Mouse (Mus musculus): ENCODE measurements around the gene Rab31.
A peak's percentile ranks its signal among the peaks of the same experiment; 100 is the strongest.

Gene Rab31

DNA sequence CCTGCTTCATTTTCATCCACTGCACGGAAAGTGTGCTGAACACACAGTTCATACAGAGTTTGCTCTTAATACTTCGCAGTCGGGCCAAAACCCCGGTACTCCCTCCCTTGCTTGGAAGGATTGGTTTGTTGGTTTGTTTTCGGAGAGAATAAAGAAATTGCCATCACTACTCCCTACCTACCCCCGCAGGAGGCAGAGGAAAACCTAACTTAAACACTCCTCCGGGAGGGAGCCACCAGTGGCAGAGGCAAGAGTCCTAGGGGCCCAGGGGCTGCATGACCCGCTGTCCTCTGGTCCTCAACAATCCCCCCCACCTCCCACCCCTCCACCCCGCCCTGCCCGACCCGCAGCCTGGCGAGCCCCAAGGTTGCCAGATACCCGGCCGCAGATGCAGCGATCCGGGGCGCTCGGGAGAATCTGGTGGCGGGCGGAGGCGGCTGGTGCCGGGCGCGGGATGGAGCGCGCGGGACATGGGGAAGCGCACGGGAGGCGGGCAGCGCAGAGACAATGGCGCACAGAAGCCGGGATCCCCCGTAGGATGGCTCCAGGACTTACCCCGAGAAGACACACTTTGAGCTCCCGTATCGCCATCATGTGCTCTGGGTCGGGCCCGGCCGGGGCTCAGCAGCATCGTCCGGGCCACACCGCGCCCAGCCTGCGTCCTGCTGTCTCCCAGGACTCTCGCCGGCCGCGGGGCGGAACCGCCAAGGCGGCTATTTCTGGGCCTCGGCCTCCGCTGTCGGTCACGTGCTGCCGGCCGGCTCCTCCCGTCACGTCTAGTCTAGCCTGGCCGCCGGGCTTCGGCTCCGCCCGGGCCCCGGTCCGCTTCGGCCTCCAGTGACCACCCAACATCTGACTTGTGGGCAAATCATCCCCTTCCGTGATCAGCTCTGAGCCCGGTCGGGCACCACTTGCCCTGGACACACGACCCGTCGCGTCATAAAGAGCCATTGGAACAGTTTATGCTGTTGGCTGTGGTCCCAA is at the start of gene Rab31:
Rab31 (minus strand) TSS at position 802 of the 984 bp plus-strand sequence.
- DNase-seq (ENCODE audit: low read depth), result no peak

DNA sequence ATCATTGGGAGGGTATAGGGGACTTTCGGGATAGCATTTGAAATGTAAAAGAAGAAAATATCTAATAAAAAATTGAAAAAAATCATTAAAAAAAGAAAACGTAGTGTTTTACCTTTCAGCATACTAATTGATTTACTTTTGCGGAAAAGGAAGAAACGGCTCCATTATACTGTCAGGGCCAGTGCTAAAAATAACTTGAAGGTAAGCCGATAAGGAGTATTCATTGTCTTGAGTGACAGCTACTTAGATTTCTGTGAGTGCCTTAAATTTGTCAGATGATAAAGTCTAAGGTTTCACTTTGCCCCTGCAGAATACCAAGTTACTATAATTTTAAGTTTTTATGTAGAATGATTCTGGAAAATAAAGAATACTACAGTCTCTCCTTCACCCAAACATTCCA is 47.6 kb upstream of the Rab31 start:
- no peak for DNase-seq (ENCODE audit: low read depth)

DNA sequence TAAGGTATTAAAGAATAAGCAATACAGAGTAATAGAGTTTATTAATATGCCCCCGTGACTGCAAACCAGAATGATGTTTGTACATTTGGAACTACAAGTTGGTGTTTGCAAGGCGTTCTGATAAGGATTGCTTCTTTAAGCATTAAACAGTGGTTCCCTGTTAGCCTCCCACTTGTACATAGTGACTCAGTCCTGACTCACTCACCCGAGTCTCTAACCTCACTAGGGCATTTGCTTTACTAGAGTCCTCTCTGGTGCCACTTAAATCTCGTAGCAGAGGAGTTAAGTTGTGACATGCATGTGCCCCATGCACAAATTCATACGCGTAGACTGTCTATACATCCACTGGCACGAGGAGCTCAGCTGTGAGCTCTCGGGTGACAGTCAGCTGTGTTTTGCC is 41.2 kb upstream of the Rab31 start:
- no peak for DNase-seq (ENCODE audit: low read depth)

DNA sequence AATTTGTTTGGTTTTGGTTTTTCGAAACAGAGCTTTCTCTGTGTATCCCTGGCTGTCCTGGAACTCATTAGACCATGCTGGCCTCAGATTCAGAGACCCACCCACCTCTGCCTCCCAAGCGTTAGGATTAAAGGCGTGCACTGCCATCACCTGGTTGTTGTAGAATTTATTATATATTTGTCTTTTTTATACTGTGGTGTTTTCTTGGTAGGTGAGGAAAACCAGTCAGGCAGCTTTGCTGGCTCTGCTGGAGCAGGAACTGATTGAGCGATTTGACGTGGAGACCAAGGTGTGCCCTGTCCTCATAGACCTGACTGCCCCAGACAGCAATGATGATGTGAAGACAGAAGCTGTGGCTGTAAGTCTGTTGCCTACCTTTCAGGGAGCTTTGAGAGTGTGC is 38.5 kb upstream of the Rab31 start:
- DNase-seq (ENCODE audit: low read depth), result no peak

DNA sequence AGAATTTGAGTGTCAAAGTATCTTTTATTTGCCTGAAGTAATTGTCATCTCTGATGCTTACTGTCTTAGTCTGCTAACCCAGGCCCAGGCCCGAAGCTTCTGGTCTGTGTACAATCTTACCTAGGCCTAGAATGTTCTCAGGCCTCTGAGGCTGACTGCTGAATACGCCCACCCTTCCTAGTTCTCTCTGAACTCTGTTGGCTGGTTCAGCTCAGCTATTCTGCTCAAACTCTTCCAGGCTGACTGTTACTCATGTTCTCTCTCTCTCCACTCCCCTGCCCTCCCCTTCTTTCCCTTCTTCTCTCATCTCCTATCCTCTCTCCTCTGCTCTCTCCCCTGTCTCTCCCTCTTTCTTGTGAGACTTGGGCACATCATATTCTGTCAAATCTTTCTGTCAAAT is 33.9 kb upstream of the Rab31 start:
- DNase-seq (ENCODE audit: low read depth), result no peak

DNA sequence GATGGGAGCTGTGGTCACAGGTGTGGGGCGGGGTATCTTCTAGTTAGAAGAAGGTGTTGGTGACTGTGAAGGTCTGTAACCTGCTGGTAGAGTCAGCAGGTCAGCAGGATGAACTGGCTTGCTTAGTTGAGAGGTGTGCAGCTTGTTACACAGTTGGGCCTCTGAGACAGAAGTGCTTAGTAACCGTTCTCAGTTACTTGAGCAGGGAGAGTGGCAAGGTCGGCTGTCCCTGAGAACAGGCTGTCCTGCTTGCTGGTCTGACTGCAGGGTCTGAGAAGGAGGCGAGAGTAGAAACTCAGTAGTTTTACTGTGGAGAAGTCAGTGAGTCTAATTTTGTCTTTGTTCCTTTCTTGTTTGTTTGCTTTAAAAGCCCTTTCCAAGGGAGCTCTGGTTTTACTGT is 33.4 kb upstream of the Rab31 start:
- DNase-seq (ENCODE audit: low read depth), result no peak

DNA sequence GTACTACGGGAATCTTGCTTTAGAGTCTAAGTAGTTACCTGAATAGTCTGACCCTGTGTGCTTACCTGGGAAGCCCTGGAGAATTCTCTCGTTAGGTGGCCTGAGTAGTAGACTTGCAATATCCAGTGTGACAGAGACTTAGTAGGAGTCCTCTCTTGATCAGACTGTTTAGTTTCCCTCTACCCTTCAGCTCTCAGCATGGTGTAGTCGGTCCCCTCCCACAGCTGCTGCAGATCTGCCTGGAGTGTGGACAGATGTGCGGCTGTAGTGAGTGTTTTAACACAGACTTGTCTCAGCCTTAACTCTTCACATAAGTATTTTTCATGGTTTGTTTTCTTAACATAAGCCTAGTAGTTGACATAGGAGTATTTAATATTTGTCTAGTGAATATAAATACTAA is 29.5 kb upstream of the Rab31 start:
- no peak for DNase-seq (ENCODE audit: low read depth)

DNA sequence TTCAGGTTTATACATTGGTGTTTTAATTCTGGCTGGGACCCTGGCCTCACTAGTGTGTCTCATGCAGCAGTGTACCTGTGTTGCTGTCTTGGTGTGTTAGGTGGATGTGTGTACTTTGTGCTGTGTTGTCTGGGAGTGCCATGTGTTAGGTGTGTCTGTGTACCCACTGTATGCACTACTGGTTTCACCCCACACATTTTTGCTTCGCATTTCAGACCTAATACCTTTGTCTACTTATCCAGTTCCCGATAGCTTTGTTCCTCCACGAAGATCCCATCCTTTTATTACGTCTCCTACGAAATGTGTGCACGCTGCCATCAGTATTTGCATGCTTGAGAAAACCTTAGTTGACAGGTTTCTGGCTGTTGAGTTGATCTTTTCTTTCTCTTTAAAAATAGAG is 27.9 kb upstream of the Rab31 start:
- no peak for DNase-seq (ENCODE audit: low read depth)

DNA sequence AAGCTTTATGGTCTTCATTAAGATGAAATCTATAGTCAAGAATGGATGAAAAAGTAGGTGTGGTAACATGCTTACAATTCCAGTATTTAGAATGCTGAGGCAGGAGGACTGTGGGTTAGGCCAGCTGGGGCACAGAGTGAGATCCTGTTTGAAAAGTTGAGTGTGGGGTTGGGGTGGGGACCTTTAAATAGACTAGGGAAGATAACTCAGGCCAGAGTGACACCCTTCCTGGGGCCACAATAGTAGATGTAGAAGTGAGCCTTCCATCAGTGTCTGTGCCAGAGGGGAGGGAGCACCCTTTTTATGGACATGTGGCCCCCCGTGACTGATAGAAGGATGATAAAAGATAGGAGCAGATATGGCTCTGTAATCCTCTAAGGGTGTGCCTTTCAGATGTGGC is 26.8 kb upstream of the Rab31 start:
- DNase-seq (ENCODE audit: low read depth), result no peak

DNA sequence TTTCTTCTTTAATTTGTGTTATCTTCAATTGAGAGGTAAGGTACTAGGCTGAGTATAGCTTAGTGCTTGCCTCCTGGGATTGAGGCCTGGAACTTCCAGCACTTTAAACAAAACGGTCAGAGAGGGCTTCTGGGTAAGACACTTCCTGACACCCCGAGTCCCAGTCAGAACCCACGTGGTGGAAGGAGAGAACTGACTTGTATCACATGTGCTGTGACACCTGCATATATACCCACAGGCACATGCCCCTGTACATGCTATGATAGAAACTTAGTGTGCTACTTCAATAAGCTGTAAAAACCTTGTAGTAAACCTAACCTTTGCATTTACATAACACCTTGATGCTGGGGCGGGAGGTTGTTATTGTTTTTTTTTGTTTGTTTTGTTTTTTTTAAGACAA is 25.9 kb upstream of the Rab31 start:
- DNase-seq (ENCODE audit: low read depth), result no peak

DNA sequence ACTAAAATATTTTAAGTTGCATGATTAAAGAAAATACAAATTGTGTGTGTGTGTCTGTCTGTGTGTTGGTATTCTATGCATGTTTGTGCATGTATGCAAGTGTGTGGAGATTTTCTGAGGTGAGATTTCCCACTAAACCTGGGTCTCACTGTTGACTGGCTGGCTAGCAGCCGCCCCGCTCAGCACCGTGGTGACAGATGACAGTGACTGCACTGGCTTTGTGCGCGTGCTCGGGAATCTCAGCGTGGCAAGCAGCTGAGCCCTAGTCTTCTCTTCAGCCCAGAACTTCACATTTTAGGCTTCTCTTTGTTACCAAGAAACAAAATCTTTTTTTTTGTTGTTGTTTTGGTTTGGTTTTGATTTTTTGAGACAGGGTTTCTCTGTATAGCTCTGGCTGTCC is 23.5 kb upstream of the Rab31 start:
- no peak for DNase-seq (ENCODE audit: low read depth)

DNA sequence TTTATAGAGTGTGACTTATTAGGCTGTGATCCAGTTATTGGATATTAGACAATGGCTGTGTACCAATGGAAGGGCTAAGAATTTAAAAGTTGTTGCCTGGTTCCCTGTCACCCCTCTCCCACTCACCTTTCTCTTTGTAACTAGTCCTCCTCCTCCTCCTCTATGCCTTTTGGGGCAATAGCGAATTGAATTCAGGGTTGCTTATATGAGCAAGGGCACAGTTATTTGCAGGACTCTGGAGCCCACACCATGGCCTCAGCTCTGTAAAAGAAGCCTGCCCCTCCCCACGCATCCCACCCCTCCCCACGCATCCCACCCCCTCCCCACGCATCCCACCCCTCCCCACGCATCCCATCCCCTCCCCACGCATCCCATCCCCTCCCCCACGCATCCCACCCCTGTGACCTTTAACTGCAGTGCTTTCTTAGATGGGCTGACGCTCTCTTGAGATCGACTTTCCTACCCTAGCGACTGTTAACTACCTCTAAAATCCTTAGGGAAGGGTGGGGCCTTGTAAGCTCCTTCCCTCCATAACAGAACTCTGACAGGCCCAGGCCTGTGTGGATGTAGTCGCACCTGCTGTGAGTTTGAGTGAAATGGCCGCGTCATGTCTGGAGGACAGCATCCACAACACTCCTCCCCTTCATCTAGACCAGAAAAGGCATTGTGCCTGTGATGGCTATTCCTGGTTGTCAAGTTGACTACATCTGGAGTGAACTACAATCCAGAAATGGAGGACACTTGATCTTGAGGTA is 21.7 kb upstream of the Rab31 start:
- no peak for DNase-seq (ENCODE audit: low read depth)

DNA sequence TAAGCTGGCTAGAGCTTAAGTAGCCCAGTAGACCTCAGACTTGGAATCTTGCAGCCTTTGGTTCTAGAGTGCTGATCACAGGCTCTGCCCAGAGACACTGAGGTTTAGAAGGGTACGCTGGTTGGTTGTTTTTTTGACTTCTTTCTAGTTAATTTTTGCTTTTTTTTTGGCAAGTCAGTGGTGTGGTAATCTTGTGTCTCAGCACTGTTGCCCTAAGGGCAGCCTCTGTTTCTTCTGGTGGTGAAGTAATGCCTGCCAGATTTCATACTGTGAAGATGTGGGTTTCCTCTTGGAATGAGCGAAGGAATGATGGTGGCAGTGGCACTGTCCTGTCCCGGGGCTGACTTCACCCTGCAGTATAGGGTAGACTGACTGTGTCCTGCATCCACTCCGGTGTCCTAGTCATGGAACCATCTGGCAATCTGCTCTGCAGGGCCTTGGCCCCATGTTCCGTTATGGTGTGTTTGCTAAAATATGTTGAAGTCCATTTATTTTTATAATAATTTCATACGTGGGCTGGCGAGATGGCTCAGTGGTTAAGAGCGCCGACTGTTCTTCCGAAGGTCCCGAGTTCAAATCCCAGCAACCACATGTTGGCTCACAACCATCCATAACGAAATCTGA is 20.9 kb upstream of the Rab31 start:
- DNase-seq (ENCODE audit: low read depth), result no peak

DNA sequence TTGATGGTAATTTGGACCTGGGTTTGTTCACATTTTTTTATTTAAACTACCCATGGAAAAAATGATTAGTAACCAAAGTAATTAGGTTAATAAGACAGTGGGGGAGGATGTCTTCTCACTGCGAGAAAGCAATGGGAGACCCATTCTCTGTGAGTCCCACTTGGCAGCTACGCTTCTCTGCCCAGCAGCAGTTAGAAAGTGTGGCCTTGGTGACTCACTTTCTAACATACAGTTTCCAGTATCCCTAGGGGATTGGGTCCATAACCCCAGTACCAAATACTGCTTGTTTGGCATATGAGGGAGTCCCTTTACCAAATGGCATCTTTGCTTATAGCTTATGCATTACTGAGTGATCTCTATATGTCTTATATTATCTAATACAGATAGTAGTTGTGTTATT is 18.6 kb upstream of the Rab31 start:
- no peak for DNase-seq (ENCODE audit: low read depth)

DNA sequence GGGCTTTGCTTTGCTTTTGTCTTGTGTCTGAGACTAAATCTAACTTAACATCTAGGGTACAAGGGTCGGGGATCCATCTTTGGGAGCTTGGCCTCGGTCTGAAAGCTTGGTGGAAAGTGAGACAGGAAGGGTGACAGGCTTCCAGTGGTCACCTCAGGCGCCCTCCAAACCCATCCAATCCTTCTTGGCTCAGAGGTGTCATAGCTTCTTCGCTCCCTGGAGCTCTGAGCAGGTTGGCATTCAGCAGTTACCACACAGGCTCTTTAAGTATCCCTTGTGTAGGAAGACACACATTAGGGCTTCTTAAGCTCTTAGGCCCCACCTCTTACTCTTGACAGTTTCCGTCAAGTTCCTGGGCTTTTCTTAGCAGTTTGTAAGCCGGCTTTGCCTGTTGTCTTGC is 17.0 kb upstream of the Rab31 start:
- DNase-seq (ENCODE audit: low read depth), result no peak

DNA sequence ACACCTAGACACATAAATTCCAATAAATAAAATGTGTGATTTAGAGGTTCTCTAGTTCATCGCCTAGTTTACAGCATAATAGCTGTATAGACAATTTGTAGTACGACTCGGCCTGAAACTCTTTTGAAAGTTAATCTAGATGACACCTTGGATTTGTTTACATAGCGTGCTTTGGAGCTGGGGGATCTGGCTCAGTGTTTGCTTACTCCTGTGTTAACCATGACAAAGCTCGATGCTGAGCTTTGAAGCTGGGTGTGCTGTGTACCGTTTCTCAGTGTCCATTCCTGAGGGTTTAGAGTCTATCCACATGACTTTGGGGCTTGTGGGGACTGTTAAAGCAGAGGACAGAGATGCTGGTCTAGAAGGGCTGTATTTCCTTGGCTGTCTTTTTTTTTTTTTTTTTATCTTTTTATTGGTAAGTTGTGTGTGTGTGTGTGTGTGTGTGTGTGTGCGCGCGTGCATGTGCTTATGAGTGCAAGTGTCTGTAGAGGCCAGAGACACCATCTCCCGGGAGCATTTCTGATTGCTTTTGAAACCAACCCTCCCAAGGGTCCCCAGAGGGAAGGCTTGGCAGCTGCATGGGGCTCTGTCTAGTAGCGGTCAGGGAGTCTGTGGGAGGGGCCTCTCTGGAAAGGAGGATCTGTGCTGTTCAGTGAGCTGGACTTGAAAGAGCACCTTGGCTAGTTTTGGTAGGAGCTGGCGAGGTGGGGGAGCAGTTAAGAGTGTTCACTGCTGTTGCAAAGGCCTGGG is 16.2 kb upstream of the Rab31 start:
- no peak for DNase-seq (ENCODE audit: low read depth)

DNA sequence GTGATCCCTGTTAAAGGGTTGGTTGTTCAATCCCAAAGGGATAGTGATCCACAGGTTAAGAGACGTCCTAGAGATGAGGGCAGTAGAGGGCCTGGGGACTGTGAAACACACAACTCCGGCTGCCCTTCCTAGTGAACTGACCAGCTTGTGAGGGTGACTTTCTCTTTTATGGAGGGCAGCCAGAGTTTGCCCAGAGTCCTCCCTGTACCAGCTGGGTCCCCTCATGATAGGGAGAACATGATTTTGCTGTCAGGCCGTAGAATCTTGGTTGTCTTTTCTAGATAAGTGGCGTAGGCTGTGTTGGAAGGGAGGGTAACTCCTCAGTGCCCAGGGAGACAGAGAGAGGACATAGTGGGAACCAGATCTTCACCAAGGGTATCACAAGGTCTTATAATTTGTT is 14.7 kb upstream of the Rab31 start:
- no peak for DNase-seq (ENCODE audit: low read depth)

DNA sequence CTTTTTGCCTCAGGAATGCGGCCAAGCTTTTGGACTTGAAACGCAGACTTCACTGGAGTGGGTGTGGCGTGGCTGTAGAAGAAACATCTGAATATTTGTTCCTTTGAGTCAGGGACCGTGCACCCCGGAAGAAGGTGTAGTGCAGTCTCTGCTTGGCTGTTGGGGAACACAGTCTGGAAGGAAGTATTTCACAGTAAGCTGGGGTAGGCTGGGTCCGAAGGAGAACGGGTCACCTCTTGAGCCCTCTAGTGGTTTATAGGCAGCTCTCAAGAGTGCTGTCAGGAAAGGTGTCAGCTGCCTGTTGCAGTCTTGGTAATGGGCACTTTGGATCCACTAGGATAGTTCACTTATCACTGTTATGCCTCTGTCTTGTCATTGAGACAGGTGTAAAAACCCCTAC is 13.7 kb upstream of the Rab31 start:
- DNase-seq (ENCODE audit: low read depth), result no peak

DNA sequence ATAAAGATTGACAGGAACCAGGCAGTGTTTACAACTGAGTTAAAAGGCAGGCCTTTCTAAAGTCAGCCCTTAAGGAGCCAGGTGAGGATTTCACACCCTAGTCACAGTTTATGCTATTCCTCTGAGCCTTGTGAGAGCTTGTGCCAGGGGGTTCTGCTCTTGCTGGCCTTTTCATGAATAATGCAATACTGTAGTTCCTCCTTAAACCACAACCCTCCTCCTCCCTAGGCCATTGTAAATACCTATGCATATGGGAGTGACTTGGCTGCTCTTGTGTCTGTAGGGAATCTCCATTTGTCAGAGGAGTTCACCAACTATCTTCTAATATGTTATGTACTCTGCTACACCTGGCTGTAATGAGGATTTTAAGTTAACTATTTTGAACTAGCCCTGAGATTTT is 13.2 kb upstream of the Rab31 start:
- no peak for DNase-seq (ENCODE audit: low read depth)

DNA sequence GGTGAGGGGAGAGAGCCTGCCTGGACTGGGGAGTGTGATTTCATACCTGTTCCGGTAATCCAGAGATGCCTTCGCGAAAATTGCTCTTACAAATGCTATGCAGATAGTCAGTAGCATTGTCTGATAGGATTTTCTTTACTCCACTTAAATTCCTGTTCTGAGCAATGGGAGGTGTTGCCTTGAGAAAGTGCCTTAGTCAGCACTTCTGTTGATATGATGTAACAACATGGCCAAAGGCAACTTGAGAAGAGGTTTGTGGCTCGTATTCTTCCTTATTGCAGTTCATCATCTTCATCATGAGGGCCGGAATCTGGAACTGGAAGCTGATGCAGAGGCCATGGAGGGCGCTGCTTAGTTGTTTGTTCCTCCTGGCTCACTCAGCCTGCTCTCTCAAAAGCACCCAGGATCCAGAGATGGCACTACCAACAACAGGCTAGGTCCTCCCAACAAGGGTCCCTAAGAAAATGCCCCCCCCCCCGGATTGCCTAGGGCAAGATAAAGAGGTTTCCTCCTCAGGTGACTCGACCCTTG is 12.1 kb upstream of the Rab31 start:
- DNase-seq (ENCODE audit: low read depth), result peak; percentile 33

DNA sequence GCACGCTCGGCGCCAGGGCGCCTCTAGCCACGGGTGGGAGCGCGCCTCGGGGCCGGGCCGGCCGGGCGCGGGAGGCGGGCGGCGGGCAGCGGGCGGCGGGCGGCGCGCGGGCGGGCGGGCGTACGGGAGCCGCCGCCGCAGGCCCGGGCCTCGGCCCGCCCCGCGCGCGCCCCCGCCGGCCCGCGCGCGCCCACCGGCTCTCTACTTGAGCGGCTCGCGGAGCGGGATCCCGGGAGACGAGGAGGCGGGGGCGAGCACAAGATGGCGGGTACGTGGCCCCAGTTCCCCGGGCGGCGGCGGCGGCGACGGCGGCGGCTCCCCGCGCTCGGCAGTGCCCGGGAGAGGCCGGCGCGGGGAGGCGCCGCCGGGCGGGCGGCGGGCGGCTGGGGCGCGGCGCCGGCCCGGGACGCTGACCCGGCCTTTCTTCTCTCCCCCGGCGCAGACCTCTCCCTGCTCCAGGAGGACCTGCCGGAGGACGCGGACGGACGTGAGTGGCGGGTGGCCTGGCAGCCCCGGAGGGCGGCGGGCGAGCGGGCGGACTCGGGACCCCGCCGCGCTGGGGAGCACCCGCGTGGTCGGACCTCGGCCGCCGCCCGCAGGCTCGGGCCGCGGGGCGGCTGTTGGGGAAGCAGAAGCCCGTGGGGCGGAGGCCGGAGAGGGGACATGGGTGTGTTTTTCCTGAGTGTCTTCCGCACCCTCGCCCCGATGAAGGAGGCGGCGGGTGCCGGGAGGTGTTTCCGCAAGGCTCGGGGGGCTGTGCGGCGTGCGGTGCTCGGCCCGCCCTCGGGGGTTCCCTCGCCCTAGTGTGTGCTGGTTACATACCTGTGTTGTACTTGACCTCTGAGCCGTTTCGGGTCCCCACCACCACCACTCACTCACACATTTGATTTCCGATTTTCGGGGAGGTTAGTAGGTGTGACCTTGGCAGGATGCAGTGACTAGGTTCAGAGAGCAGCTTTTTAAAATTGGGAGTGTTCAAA is 10.9 kb upstream of the Rab31 start:
- DNase-seq (ENCODE audit: low read depth), result peak; percentile 31

All from c-Kit-positive CD71-positive TER-119-negative erythroid progenitor cells, embryonic 14.5 days (primary cell).